Mouse (Mus musculus): ENCODE measurements at regions not wholly inside any gene's neighbourhood (a gene's known extent, or its start where the extent isn't known, plus 50 kb on each side); places are given as distances from the start of the nearest gene placed in this dataset.
"Not testable (repeated sequence)": the region's sequence is repeated elsewhere in the genome, so short reads cannot be mapped to it uniquely, and the experiment has no call there.

DNA sequence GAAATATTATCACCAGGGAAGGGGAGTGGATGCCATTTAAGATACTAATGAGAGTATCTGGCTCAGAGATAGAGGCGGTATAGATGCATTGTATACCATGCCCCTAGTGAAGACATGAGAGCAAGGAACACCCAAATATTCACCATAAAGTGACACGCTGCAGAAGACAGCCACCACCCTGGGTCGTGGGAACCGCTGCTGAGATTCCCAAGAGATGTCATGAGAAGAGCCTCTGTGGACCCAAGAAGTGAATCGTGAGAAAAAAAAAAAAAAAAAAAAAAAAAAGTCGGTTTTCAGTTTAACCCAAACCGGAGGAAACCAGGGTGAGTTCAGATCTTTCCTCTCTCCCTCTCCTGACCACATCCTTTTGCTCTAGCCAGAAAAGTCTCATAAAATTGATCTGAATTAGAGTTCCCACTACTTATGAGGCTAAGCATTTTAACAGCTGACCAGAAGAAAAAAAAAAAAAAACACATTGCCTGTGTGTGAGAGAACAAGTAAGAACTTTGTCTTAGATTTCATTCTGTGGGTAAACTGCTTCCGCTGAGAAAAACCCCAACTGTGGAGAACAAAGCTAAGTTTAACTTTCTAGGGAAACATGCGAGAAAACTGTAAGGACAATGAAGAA, 322.0 kb downstream of the Rapgef2 start:
- Histone ChIP-seq H3K27me3 (ENCODE audit: insufficient read depth, low read length) (no peaks in the 10 kb centered on the region; the same call in 1 of the 2 replicates), H3K4me3 (replicated peaks; ENCODE audit: low read length) (no peak overlapping the region), H3K9me3 (ENCODE audit: low read length) (peaks cover 5% of the 10 kb centered on the region), H3K36me3 (ENCODE audit: insufficient read depth, low read length) (no peaks in the 10 kb centered on the region), H3K4me1 (replicated peaks; ENCODE audit: low read depth, low read length) (no peaks in the 10 kb centered on the region)
- TF ChIP-seq CTCF (conservative IDR thresholded peaks at IDR 0.05; ENCODE audit: low read length) (no peak), NANOG (IDR thresholded peaks at IDR 0.05; ENCODE audit: borderline replicate concordance, low read length) (no peak), POU5F1 (IDR thresholded peaks at IDR 0.05; ENCODE audit: borderline replicate concordance, low read length) (no peak)

DNA sequence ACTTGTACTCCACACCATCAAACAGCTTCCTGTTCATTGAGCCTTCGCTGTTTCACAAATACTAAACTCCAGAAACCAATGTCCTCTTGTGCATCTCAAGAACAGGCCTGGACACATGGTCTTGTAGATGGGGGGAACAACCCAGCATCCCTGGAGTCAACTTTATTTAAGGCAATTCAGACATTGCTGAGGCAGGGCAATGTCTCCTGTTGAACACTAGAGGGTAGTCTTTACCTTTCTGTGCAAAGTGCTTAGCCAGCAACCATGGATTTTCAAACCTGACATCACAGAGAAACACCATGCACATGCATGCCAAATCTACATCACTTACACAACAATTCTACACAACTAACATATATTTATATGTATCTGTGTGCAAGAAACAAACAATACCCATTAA, 327.5 kb downstream of the Rapgef2 start:
- Histone ChIP-seq H3K4me3 (replicated peaks; ENCODE audit: low read length) (no peak overlapping the region), H3K9me3 (ENCODE audit: low read length) (no peaks in the 10 kb centered on the region), H3K36me3 (ENCODE audit: insufficient read depth, low read length) (no peaks in the 10 kb centered on the region), H3K27me3 (ENCODE audit: insufficient read depth, low read length) (no peaks in the 10 kb centered on the region; the same call in 1 of the 2 replicates), H3K4me1 (replicated peaks; ENCODE audit: low read depth, low read length) (0 out of 2 replicates have a peak, but pooled peaks cover 2% of the 10 kb centered on the region)
- no peak for TF ChIP-seq POU5F1 (IDR thresholded peaks at IDR 0.05; ENCODE audit: borderline replicate concordance, low read length)
- peak; percentile 94 for TF ChIP-seq CTCF (conservative IDR thresholded peaks at IDR 0.05; ENCODE audit: low read length)
- TF ChIP-seq NANOG (IDR thresholded peaks at IDR 0.05; ENCODE audit: borderline replicate concordance, low read length), result no peak

DNA sequence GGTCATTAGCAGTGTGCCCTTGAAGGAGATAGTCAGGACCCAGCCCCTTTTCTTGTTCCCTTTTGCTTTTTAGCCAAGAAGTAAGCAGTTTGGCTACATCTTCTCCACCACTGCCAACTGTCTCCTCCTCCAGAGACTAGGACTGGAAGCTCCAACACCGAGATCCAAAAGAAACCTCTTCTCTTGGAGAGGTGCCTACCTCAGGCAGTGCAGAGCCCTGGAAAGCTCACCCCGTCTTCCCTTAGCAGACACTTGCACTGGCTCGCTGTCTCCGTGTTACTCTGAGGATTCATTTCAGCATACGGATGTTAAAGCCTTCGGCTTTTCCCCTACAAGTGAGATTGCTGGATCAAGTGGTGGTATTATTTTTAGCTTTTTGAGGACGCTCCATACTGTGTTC, 331.0 kb downstream of the Rapgef2 start:
- no peaks in the 10 kb centered on the region for H3K27me3 ChIP-seq (ENCODE audit: insufficient read depth, low read length)
- TF ChIP-seq NANOG (IDR thresholded peaks at IDR 0.05; ENCODE audit: borderline replicate concordance, low read length), result no peak
- no peak for TF ChIP-seq CTCF (conservative IDR thresholded peaks at IDR 0.05; ENCODE audit: low read length)
- no peak for TF ChIP-seq POU5F1 (IDR thresholded peaks at IDR 0.05; ENCODE audit: borderline replicate concordance, low read length)
- no peaks in the 10 kb centered on the region for H3K36me3 ChIP-seq (ENCODE audit: insufficient read depth, low read length)
- H3K4me3 ChIP-seq (replicated peaks; ENCODE audit: low read length), result no peak overlapping the region
- H3K9me3 ChIP-seq (ENCODE audit: low read length), result no peaks in the 10 kb centered on the region
- 0 out of 2 replicates have a peak, but pooled peaks cover 2% of the 10 kb centered on the region for H3K4me1 ChIP-seq (replicated peaks; ENCODE audit: low read depth, low read length)

DNA sequence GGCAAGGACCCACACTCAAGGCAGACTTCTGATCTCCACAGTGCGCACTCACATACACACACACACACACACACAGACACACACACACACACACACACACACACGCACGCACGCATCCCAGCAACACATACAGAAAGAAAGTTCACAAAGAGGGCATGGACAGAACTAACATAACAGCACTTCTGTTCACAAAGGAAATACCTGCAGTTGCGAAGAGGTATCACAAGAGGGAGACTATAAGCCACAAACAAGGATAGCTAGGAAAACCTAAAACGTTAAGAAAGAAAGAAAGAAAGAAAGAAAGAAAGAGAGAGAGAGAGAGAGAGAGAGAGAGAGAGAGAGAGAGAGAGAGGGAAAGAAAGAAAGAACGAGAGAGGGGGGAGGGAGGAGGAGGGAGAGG, 336.9 kb downstream of the Rapgef2 start:
- H3K27me3 ChIP-seq (ENCODE audit: insufficient read depth, low read length); H3K36me3 ChIP-seq (ENCODE audit: insufficient read depth, low read length); H3K4me1 ChIP-seq (replicated peaks; ENCODE audit: low read depth, low read length); H3K9me3 ChIP-seq (ENCODE audit: low read length); H3K4me3 ChIP-seq (replicated peaks; ENCODE audit: low read length): not testable (repeated sequence)

DNA sequence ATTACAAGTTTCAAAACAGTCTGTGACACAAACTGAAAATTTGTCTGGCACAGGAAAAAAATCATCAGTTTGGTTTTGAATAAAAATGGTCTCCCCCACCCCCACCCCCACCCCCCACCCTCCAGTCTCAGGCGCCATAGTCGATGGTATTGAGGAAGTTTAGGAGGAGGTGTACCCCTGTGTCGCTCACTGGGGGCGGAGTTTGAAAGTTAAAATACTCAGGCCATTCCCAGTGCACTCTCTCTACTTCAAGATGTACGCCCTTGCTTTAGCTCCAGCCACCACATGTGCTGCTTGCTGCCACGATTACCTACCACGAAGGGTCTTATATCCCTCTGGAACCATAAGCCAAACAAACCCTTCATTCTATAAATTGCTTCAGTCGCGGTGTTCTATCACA, 337.6 kb downstream of the Rapgef2 start:
- Histone ChIP-seq H3K9me3 (ENCODE audit: low read length) (no peaks in the 10 kb centered on the region), H3K4me3 (replicated peaks; ENCODE audit: low read length) (no peak overlapping the region)
- TF ChIP-seq NANOG (IDR thresholded peaks at IDR 0.05; ENCODE audit: borderline replicate concordance, low read length) (no peak), CTCF (conservative IDR thresholded peaks at IDR 0.05; ENCODE audit: low read length) (no peak)

DNA sequence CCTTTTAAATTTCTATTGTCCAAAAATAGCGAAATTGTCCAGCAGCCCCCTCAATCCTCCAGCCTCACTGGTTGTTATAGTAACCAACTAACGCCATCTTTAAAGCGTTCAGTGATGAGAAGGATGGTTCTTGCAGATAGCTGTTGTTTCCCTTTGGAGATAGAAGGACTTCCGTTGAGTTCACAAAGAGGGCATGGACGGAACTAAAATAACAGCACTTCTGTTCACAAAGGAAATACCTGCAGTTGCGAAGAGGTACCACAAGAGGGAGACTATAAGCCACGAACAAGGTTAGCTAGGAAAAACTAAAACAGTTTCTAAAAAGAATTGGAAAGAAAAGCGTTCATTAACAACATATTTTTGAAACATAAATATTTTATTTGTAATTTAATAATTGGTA, 338.1 kb downstream of the Rapgef2 start:
- H3K36me3 ChIP-seq (ENCODE audit: insufficient read depth, low read length), result no peaks in the 10 kb centered on the region
- H3K4me1 ChIP-seq (replicated peaks; ENCODE audit: low read depth, low read length), result no peaks in the 10 kb centered on the region
- TF ChIP-seq CTCF (conservative IDR thresholded peaks at IDR 0.05; ENCODE audit: low read length), result peak; percentile 76
- no peak for TF ChIP-seq POU5F1 (IDR thresholded peaks at IDR 0.05; ENCODE audit: borderline replicate concordance, low read length)
- TF ChIP-seq NANOG (IDR thresholded peaks at IDR 0.05; ENCODE audit: borderline replicate concordance, low read length), result no peak
- no peaks in the 10 kb centered on the region for H3K9me3 ChIP-seq (ENCODE audit: low read length)
- no peaks in the 10 kb centered on the region for H3K27me3 ChIP-seq (ENCODE audit: insufficient read depth, low read length)
- H3K4me3 ChIP-seq (replicated peaks; ENCODE audit: low read length), result no peak overlapping the region

More for the DNA sequence above, 337.6 kb downstream of the Rapgef2 start:
- Histone ChIP-seq H3K4me1 (replicated peaks; ENCODE audit: low read depth, low read length) (no peaks in the 10 kb centered on the region), H3K27me3 (ENCODE audit: insufficient read depth, low read length) (no peaks in the 10 kb centered on the region), H3K36me3 (ENCODE audit: insufficient read depth, low read length) (no peaks in the 10 kb centered on the region)

DNA sequence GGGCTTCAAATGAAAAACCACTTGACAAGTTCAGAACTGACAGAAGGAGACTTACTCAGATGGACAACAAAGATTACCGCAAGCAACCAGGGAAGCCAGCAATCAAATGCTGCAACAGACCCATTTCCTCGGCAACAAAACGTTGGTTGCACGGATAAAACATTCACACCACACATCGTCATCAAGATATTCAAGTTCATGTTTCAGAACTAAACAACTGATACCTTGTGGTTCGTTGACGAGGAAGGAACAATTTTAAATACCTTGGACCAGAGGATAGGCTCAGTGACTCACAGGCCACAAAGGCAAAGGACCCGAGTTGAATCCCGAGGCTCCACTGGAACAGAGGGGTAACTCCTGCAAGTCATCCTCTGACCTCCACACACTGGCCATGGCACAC, 339.1 kb downstream of the Rapgef2 start:
- no peaks in the 10 kb centered on the region for H3K27me3 ChIP-seq (ENCODE audit: insufficient read depth, low read length)
- TF ChIP-seq CTCF (conservative IDR thresholded peaks at IDR 0.05; ENCODE audit: low read length) (no peak), POU5F1 (IDR thresholded peaks at IDR 0.05; ENCODE audit: borderline replicate concordance, low read length) (no peak), NANOG (IDR thresholded peaks at IDR 0.05; ENCODE audit: borderline replicate concordance, low read length) (no peak)

DNA sequence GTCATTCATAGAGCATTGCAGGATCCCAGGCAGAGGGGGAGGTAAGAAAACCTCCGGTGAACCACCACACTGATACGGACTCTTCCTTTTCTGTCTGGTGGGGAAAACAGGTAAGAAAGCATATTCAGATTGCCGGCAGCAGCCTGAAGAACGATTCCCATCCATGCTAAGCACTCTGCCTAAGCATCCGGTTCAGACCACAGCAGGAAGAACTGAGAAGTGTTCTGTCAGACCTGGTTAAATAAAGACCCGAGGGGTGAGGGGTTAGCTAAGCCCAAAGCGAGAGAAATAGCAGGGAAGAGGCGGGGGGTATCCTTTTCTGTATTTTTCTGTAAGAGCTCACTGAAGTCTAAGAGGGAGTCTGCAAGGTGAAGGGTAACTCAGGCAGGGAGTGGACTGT, 342.1 kb downstream of the Rapgef2 start:
- no peaks in the 10 kb centered on the region for H3K27me3 ChIP-seq (ENCODE audit: insufficient read depth, low read length)
- H3K36me3 ChIP-seq (ENCODE audit: insufficient read depth, low read length), result no peaks in the 10 kb centered on the region
- no peaks in the 10 kb centered on the region for H3K4me1 ChIP-seq (replicated peaks; ENCODE audit: low read depth, low read length)
- no peak overlapping the region for H3K4me3 ChIP-seq (replicated peaks; ENCODE audit: low read length)
- H3K9me3 ChIP-seq (ENCODE audit: low read length), result no peaks in the 10 kb centered on the region
- no peak for TF ChIP-seq CTCF (conservative IDR thresholded peaks at IDR 0.05; ENCODE audit: low read length)
- TF ChIP-seq NANOG (IDR thresholded peaks at IDR 0.05; ENCODE audit: borderline replicate concordance, low read length), result no peak
- TF ChIP-seq POU5F1 (IDR thresholded peaks at IDR 0.05; ENCODE audit: borderline replicate concordance, low read length), result no peak

More for the DNA sequence above, 339.1 kb downstream of the Rapgef2 start:
- H3K36me3 ChIP-seq (ENCODE audit: insufficient read depth, low read length), result no peaks in the 10 kb centered on the region
- no peak overlapping the region for H3K4me3 ChIP-seq (replicated peaks; ENCODE audit: low read length)
- no peaks in the 10 kb centered on the region for H3K9me3 ChIP-seq (ENCODE audit: low read length)
- H3K4me1 ChIP-seq (replicated peaks; ENCODE audit: low read depth, low read length), result no peaks in the 10 kb centered on the region

DNA sequence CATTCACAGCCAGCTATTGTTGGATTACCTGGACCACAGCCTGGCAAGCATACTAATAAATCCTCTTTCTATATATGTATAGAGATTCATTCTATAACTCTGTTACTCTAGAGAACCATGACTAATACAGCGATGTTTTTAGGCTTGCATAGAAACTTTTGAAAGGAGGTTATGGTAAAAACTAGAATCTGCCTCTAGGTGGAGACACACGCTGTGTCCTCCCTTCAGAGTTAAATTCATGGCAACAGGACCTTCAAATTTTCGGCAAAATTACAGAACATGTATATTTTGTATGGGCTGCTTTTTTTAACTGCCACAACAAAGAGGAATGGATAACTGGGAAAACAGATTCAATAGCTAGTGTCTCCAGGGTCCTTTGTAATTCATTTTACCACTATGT, 353.3 kb downstream of the Rapgef2 start:
- no peaks in the 10 kb centered on the region for H3K9me3 ChIP-seq (ENCODE audit: low read length)
- TF ChIP-seq CTCF (conservative IDR thresholded peaks at IDR 0.05; ENCODE audit: low read length) (no peak), POU5F1 (IDR thresholded peaks at IDR 0.05; ENCODE audit: borderline replicate concordance, low read length) (no peak), NANOG (IDR thresholded peaks at IDR 0.05; ENCODE audit: borderline replicate concordance, low read length) (no peak)
- H3K27me3 ChIP-seq (ENCODE audit: insufficient read depth, low read length), result no peaks in the 10 kb centered on the region
- H3K4me3 ChIP-seq (replicated peaks; ENCODE audit: low read length), result no peak overlapping the region
- no peaks in the 10 kb centered on the region for H3K36me3 ChIP-seq (ENCODE audit: insufficient read depth, low read length)
- H3K4me1 ChIP-seq (replicated peaks; ENCODE audit: low read depth, low read length), result no peaks in the 10 kb centered on the region
